Mouse (Mus musculus): ENCODE results near the gene Lrrc61. TPM values are rescaled to one million over a fixed set of nuclear protein-coding genes. Genes with fewer than 3 reads are reported as not detected.

Lrrc61 gene
- polyA plus RNA-seq, 1 experiment from 2014 or later: 7.3 TPM

GRCm38 (mm10) chr6:48553819-48554218 is 777 bp upstream of the Lrrc61 start:
- WGBS: 73% methylated on average over 4 of the region's 4 CpGs
- Histone ChIP-seq H3K9ac (peak overlapping the region; percentile 61; the same call in 1 of the 2 replicates), H3K4me2 (peak overlapping the region; percentile 82), H3K27me3 (no peaks in the 10 kb centered on the region), H3K36me3 (no peaks in the 10 kb centered on the region), H3K9me3 (no peaks in the 10 kb centered on the region), H3K27ac (peak overlapping the region; percentile 99), H3K4me1 (peaks cover 9% of the 10 kb centered on the region; the same call in 1 of the 2 replicates), H3K4me3 (peak overlapping the region; percentile 59)
- ATAC-seq (ENCODE audit: borderline replicate concordance, extremely low read depth, low FRiP score, low TSS enrichment): no peak

DNA sequence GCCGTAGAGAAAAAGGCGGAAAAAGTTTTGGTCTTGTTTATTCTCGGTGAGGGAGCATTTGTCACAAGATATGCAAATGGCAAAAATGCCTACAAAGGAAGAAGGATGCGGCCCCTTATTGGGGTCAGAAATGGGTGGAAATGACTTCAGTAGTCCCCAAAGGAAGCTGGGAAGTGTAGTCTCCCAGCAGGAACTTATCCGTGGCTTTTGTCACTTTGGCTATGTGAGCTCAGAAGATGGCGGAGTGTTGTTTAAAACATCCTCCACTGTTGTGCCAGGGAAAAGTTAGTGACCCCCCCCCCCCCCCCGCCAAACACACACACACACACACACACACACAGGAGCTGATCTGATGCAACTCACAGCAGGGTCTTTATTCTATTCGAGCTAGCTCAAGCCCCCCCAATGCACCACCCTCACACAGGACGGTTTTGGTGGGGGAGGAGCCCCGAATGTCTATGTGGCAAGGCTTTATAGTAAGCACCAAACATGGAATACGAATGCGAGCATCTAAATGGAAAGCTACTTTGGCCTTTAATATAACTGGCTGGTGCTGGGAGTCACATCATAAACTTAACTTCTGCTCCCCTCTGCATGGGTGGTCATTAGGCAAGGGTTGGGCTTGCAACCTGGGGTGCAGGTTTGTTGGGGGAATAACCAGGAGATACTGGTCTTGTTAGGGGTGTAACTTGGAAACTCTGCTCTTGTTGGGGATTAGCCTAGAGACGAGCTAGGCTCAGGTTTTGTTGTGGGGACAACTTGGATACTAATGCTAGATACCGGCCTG is 701 bp downstream of the Lrrc61 start:
- Histone ChIP-seq H3K27ac (peak overlapping the region; percentile 99), H3K27me3 (no peaks in the 10 kb centered on the region), H3K4me2 (peak overlapping the region; percentile 82), H3K4me1 (peaks cover 9% of the 10 kb centered on the region; the same call in 1 of the 2 replicates), H3K36me3 (no peaks in the 10 kb centered on the region), H3K9ac (peak overlapping the region; percentile 61), H3K9me3 (no peaks in the 10 kb centered on the region), H3K4me3 (peak overlapping the region; percentile 59)
- ATAC-seq (ENCODE audit: borderline replicate concordance, extremely low read depth, low FRiP score, low TSS enrichment): peak; percentile 82
- 27% methylated on average over 14 of the region's 14 CpGs for WGBS

- no peaks in the 10 kb centered on the region for H3K9me3 ChIP-seq
- 87% methylated on average over 3 of the region's 3 CpGs for WGBS
- no peak overlapping the region for H3K9ac ChIP-seq
- no peaks in the 10 kb centered on the region for H3K36me3 ChIP-seq
- no peaks in the 10 kb centered on the region for H3K27me3 ChIP-seq
- H3K4me3 ChIP-seq: no peak overlapping the region
- peak overlapping the region; percentile 99; the same call in 1 of the 2 replicates for H3K27ac ChIP-seq
- ATAC-seq (ENCODE audit: borderline replicate concordance, extremely low read depth, low FRiP score, low TSS enrichment): no peak
- 0 out of 2 replicates have a peak overlapping the region, but pooled peaks have one; percentile 82 for H3K4me2 ChIP-seq
- peaks cover 9% of the 10 kb centered on the region; the same call in 1 of the 2 replicates for H3K4me1 ChIP-seq
These were observed 1.4 kb downstream of the Lrrc61 start for GRCm38 (mm10) chr6:48555956-48556355.

DNA sequence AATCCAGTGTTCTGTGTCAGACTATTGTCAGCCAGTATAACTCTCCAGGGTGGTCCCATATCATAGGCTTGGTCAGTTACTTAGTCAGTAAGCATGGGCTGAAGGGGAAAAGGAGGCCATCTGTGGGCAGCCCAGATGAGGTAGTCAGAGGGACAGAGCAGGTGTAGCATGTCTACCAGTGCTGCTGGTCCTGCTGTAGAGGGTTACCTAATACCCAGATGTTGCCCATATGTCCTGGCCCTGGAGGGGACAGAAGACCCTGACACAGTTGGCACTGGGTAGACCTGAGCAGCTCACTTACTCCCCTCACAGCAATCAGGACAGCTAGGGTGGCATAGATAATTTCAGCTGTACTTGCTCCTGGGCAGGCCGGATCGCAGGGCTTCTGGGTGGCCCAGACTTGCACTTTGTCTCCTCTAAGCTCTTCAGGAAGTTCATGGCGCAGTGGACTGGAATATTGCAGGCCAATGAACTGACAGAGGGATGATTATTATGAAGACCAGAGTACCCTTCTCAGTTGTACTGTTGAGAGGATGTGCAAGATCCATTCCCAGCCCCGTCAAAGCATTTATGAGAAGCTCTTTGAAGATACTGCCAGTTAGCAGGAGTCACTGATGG is 11.2 kb downstream of the Lrrc61 start:
- no peak overlapping the region for H3K4me2 ChIP-seq
- no peak overlapping the region for H3K9ac ChIP-seq
- no peaks in the 10 kb centered on the region for H3K36me3 ChIP-seq
- ATAC-seq (ENCODE audit: borderline replicate concordance, extremely low read depth, low FRiP score, low TSS enrichment): no peak
- WGBS: 74% methylated on average over 4 of the region's 4 CpGs
- no peak overlapping the region for H3K27ac ChIP-seq
- no peaks in the 10 kb centered on the region for H3K9me3 ChIP-seq
- peaks cover 22% of the 10 kb centered on the region for H3K4me1 ChIP-seq
- no peaks in the 10 kb centered on the region for H3K27me3 ChIP-seq
- H3K4me3 ChIP-seq: no peak overlapping the region

- H3K9me3 ChIP-seq: no peaks in the 10 kb centered on the region
- WGBS: 24% methylated on average over 5 of the region's 5 CpGs
- no peak overlapping the region for H3K4me2 ChIP-seq
- no peaks in the 10 kb centered on the region for H3K27me3 ChIP-seq
- peak; percentile 43; the same call in 1 of the 2 replicates for ATAC-seq (ENCODE audit: borderline replicate concordance, extremely low read depth, low FRiP score, low TSS enrichment)
- H3K27ac ChIP-seq: no peak overlapping the region
- H3K4me3 ChIP-seq: no peak overlapping the region
- H3K9ac ChIP-seq: no peak overlapping the region
- peaks cover 26% of the 10 kb centered on the region for H3K4me1 ChIP-seq
- H3K36me3 ChIP-seq: no peaks in the 10 kb centered on the region
These were observed 11.7 kb downstream of the Lrrc61 start for GRCm38 (mm10) chr6:48566312-48566711.

DNA sequence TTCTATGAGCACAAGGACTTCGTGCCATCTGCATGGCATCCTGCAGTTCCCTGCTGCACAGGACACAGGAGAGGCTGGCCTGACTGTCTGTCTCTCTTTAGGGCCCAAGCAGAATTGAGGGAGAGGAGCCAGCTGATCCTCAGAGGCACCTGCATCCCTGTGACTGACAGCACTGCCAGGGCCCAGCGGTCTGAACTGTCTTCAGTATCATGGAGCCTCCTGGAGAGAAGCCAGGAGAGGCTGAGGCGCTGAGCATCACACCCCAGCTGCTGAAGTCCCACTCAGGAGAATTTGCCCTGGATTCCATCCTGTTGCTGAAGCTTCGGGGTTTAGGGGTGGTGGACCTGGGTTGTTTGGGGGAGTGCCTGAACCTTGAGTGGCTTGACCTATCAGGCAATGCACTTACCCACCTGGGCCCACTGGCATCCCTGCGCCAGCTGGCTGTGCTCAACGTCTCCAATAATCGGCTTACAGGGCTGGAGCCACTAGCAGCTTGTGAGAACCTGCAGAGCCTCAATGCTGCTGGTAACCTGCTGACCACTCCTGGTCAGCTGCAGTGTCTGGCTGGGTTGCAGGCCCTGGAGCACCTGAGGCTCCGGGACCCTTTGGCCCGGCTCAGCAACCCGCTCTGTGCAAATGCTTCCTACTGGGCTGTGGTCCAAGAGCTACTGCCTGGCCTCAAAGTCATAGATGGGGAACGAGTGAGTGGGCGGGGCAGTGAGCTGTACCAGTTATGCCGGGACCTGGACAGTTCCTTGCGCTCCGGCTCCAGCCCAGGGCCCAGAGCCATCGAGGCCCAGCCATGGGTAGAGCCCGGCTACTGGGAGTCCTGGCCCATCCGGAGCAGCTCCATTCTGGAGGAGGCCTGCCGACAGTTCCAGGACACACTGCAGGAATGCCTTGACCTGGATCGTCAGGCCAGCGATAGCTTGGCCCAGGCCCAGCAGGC is 13.7 kb downstream of the Lrrc61 start:
- 57% methylated on average over 21 of the region's 21 CpGs for WGBS
- peak; percentile 31 for ATAC-seq (ENCODE audit: borderline replicate concordance, extremely low read depth, low FRiP score, low TSS enrichment)
- Histone ChIP-seq H3K4me2 (peak overlapping the region; percentile 21; the same call in 1 of the 2 replicates), H3K36me3 (no peaks in the 10 kb centered on the region), H3K4me1 (peaks cover 44% of the 10 kb centered on the region), H3K9me3 (no peaks in the 10 kb centered on the region), H3K4me3 (no peak overlapping the region), H3K27ac (no peak overlapping the region), H3K27me3 (no peaks in the 10 kb centered on the region), H3K9ac (no peak overlapping the region)

GRCm38 (mm10) chr6:48569065-48569807 is 14.6 kb downstream of the Lrrc61 start:
- H3K9ac ChIP-seq: no peak overlapping the region
- H3K27ac ChIP-seq: no peak overlapping the region
- no peak overlapping the region for H3K4me2 ChIP-seq
- ATAC-seq (ENCODE audit: borderline replicate concordance, extremely low read depth, low FRiP score, low TSS enrichment): no peak
- WGBS: 62% methylated on average over 8 of the region's 8 CpGs
- peaks cover 44% of the 10 kb centered on the region for H3K4me1 ChIP-seq
- no peaks in the 10 kb centered on the region for H3K36me3 ChIP-seq
- H3K9me3 ChIP-seq: no peaks in the 10 kb centered on the region
- no peak overlapping the region for H3K4me3 ChIP-seq
- H3K27me3 ChIP-seq: no peaks in the 10 kb centered on the region

- Histone ChIP-seq H3K27ac (peak overlapping the region; percentile 78), H3K36me3 (no peaks in the 10 kb centered on the region), H3K9ac (no peak overlapping the region), H3K4me3 (peak overlapping the region; percentile 13), H3K4me2 (peak overlapping the region; percentile 46), H3K27me3 (no peaks in the 10 kb centered on the region), H3K4me1 (peaks cover 34% of the 10 kb centered on the region), H3K9me3 (no peaks in the 10 kb centered on the region)
- ATAC-seq (ENCODE audit: borderline replicate concordance, extremely low read depth, low FRiP score, low TSS enrichment): no peak
- WGBS: 85% methylated on average over 5 of the region's 5 CpGs
These were observed 17.4 kb downstream of the Lrrc61 start for GRCm38 (mm10) chr6:48572014-48572413.

GRCm38 (mm10) chr6:48572572-48573061 is 18.0 kb downstream of the Lrrc61 start, which contains the start of gene Rarres2:
Gene Rarres2, minus strand, starts transcription at chr6:48572789.
- H3K4me1 ChIP-seq: peaks cover 34% of the 10 kb centered on the region
- 18% methylated on average over 6 of the region's 6 CpGs for WGBS
- no peaks in the 10 kb centered on the region for H3K36me3 ChIP-seq
- no peaks in the 10 kb centered on the region for H3K9me3 ChIP-seq
- no peak within 1 kb of the TSS for H3K9ac ChIP-seq
- H3K27ac ChIP-seq: peak within 1 kb of the TSS; percentile 78
- ATAC-seq (ENCODE audit: borderline replicate concordance, extremely low read depth, low FRiP score, low TSS enrichment): peak; percentile 81
- H3K4me2 ChIP-seq: peak within 1 kb of the TSS; percentile 46
- H3K27me3 ChIP-seq: no peaks in the 10 kb centered on the region
- H3K4me3 ChIP-seq: peak within 1 kb of the TSS; percentile 13

- H3K4me1 ChIP-seq: peaks cover 36% of the 10 kb centered on the region
- no peaks in the 10 kb centered on the region for H3K27me3 ChIP-seq
- H3K27ac ChIP-seq: peak overlapping the region; percentile 21; the same call in 1 of the 2 replicates
- H3K9ac ChIP-seq: no peak overlapping the region
- no peak overlapping the region for H3K4me3 ChIP-seq
- WGBS: 38% methylated on average over 10 of the region's 10 CpGs
- ATAC-seq (ENCODE audit: borderline replicate concordance, extremely low read depth, low FRiP score, low TSS enrichment): no peak
- H3K9me3 ChIP-seq: no peaks in the 10 kb centered on the region
- no peaks in the 10 kb centered on the region for H3K36me3 ChIP-seq
- H3K4me2 ChIP-seq: no peak overlapping the region
These were observed 18.7 kb downstream of the Lrrc61 start for GRCm38 (mm10) chr6:48573280-48573679.

DNA sequence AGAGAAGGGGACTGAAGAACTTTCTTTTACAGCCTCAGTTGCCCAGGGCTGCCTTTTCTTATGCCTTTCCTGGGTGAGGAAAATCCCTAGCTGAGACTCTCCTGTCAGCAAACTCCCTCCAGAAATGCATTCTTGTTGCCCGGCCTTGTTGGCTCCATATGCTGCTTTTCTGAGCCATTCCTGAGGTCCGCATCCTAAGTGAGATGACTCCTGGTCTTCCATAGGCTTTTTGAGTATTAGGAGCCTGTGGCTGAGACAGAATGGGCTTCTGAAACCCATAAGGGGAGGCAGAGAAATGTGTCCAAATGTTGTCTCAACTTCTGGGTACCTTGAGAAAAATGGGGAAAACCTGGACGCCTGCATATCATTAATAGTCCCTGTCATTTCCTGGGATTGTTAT is 19.4 kb downstream of the Lrrc61 start:
- H3K27me3 ChIP-seq: no peaks in the 10 kb centered on the region
- no peaks in the 10 kb centered on the region for H3K9me3 ChIP-seq
- no peak for ATAC-seq (ENCODE audit: borderline replicate concordance, extremely low read depth, low FRiP score, low TSS enrichment)
- H3K4me3 ChIP-seq: no peak overlapping the region
- no peak overlapping the region for H3K27ac ChIP-seq
- H3K4me2 ChIP-seq: no peak overlapping the region
- no peak overlapping the region for H3K9ac ChIP-seq
- H3K4me1 ChIP-seq: peaks cover 32% of the 10 kb centered on the region; the same call in 1 of the 2 replicates
- H3K36me3 ChIP-seq: no peaks in the 10 kb centered on the region
- WGBS: 60% methylated on average over 3 of the region's 3 CpGs

All from lung, embryonic 15.5 days (tissue).